Mouse (Mus musculus): Measurements from ENCODE around the gene Clstn3.
"Not testable (repeated sequence)": the region's sequence is repeated elsewhere in the genome, so short reads cannot be mapped to it uniquely, and the experiment has no call there.

The Clstn3 gene

DNA sequence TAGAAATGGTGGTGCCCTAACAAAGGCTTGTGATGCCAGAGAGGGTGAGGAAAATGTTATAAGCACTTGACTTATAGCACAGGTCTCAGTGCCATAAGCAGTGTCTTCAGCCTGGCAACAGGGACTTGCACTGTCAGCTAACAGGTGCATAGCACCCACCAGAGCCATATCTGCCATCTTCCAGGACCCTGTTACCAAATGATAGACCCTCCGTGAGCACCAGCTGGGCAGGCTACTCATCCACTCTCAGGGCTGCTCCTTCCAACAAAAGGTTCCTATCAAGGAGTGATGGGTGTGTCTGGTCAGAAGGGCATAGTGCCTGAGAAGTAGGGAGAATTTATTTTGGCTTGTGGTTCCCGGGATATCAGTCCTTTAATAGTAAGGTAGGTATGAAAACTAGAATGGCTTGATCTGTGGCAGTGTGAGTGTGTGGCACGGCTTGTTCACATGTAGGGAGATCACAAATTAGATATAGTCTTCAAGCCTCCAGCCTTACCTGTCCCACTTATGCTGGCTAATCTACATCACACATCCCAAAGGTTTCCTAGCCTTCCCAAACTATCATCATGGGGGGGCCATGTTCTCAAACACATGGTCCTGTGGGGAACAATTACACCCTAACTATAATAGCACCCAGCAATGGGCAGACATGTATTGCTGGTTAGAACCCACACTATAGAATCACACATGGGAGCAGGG lies 14.4 kb upstream of the Clstn3 start:
- no peak for DNase-seq

DNA sequence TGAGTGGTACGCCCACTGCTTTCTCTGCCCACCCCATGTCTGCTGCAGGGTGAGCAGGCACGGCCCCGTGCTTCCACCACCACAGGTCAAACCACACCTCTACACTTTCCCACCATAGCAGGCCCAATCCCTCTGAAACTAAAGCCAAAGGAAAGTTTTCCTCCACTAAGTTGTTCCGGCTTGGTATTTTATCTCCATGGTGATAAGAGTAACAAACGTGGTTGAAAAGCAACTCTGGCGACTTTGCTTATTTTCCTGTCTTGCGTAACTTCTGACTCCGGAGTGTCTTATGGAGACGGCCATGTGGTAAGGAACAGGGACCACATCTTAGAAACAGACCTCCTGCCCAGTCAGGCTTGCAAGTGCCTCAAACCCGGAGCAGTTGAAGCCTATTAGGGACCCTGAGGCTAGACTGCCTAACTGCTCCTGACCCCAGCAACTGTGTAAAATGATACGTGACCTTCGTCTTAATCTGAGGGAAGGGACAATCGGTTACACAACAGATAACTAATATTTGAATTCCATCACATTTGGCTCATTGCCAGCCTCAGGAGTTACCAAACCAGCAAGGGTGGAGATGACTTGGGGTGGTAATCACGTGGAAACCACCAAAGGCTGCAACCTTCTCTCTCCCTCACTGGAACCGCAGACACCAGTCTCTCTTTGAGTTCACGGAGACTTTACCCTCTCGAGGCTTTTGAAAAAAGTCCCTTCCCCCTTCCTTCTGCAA lies 13.5 kb upstream of the Clstn3 start:
- no peak for DNase-seq

DNA sequence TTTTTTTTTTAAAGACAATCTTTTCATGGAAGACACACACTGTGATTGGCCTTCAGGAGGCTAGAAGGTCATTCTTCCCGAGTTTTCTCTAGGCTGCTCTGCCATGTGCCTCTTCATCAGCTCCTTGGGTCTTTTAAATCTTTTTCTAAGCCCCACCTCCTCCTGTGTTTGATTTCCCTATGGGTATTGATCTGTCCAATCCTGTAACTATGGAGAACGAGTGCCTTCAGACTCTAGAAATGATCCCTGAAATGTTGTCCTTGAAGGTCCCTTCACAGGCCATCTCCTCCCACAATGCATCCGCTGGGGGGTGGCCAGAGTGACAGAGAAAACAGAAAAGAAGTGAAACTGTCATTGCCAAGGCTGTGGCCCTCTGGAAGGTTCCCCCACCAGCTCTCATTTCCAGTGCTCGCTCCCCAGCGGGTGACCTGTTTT lies 12.6 kb upstream of the Clstn3 start:
- DNase-seq = no peak

DNA sequence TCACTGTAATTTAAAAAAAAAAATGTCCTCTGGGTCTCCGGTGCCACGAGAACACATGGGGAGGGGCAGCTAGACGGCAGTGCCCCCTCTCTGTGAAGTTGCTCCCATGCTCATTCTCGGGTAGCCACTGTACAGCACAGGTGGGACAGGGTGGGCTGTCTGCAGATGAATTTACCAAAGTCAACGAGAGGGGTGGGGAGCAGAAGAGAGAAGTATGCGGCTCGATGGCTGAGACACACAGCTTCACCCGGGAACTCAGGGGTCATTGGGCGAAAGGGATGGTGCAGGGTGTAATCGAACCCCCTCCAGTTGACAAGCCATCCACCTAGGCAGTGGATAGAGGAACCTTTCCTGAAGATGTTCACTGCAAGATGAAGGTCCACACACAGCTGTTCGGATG lies 12.2 kb upstream of the Clstn3 start:
- no peak for DNase-seq

DNA sequence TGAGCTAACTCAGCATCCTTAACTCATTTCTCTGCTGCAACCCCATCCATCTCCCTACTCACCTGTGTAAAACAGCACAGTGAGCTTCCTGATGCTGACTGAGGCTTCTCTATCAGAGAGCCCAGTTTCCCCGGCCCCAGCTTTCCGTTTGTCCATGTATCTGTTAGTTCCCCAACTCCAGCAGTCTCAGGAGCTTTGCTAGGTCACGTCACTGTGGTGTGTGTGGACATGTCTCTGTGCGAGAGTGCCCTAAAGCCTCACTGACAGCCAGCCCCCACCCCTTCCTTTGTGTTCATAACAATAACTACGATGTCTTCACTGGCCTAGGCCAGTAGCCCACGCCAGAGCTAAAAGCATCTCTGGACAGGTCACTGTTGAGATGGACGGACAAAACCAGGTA lies 11.6 kb upstream of the Clstn3 start:
- no peak for DNase-seq

DNA sequence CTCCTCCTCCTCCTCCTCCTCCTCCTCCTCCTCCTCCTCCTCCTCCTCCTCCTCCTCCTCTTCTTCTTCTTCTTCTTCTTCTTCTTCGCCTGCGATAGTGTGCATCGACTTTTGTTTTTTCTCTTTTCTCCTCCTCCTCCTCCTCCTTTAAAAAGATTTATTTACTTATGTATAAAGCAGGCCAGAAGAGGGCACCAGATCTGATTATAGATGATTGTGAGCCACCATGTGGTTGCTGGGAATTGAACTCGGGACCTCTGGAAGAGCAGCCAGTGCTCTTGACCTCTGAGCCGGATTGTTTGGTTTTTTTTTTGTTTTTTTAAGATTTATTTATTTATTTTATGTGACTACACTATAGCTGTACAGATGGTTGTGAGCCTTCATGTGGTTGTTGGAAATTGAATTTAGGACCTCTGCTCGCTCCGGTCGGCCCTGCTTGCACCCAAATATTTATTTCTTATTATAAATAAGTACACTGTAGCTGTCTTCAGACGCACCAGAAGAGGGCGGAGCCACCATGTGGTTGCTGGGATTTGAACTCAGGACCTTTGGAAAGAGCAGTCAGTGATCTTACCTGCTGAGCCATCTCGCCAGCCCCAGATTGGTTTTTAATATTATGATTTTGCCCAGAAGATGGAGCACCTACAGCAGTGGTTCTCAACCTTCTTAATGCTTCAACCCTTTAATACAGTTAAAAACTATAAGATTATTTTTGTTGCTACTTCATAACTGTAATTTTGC lies 10.9 kb upstream of the Clstn3 start:
- DNase-seq = not testable (repeated sequence)

DNA sequence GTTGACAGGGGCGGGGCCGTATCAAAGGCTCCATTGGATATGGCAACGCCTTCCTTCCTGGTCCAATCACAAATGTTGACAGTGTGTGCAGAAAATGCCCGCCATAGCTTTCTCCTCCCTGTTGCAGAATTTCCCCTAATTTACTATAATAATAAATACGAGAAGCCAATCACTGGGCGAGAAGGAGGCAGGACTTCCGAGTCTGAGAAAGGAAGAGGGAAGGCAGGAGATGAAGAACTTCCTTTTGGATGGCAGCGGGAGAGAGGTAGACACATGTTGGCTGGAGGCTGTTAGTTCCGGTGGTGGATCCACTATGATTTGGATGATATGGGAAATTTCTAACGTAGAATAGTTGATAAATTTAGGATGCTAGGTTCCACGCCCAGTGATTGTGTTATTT lies 10.0 kb upstream of the Clstn3 start:
- DNase-seq = no peak

DNA sequence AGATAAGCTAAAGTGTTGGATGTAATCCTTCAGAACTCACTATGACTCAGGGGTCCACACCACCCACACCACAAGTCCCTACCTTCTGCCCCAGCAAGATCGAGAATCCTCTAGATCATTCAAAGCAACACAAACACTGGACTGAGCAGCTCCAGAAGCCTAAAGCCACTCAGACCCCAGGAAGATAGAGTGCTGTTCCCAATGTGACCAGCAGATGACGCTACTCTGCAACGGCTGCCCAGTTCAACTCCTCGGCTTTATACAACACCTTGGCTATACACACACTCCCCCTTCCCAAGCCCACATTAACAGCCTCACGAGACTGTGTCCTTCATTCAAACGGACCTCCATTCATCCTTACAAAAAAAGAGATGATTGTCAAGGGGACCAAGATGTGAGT lies 8.2 kb upstream of the Clstn3 start:
- DNase-seq = no peak

DNA sequence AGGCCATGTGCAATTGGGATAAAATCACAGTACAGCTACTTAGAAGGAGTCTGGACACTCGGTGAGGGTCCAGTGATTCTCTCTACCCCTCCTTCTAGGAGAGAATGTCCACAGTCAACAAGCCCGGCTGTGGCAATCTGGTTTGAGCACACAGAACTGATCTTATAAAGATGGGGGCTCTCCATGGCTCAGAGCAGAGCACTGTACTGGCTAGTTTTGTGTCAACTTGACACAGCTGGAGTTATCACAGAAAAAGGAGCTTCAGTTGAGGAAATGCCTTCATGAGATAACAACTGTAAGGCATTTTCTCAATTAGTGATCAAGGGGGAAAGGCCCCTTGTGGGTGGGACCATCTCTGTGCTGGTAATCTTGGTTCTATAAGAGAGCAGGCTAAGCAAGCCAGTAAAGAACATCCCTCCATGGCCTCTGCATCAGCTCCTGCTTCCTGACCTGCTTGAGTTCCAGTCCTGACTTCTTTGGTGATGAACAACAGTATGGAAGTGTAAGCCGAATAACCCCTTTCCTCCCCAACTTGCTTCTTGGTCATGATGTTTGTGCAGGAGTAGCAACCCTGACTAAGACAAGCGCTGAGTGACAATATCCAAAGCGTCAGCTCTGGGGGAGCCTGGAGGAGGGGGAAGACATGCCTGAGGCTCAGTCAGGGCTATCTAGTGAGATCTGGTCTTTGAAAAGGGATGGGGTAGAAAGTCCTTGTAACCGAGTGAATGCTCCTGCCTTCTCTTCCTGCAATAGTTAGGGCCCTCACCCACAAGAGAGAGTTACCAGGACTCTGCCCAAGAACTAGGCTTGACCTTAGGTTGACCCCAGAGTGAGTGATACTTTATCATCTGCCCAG lies 7.4 kb upstream of the Clstn3 start:
- not testable (repeated sequence) for DNase-seq

DNA sequence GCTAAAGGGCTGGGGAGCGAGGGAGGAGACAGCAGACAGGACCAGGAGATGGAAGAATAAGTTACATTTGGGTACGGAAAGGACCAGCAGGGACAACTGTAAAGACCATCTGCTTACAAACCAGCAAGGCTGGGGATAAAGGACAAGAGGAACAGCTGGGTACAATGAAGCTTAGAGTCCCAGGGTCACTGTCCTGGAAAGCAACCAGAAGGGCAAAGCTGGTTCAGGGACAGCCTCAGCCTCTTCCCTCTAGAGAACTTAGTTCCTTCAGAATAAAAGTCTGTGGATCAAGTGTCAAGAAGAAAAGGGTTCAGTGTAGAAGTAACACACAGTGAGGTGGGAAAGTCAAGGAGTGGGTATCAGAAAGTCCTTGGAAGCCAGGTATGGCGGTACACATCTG lies 6.5 kb upstream of the Clstn3 start:
- no peak for DNase-seq

DNA sequence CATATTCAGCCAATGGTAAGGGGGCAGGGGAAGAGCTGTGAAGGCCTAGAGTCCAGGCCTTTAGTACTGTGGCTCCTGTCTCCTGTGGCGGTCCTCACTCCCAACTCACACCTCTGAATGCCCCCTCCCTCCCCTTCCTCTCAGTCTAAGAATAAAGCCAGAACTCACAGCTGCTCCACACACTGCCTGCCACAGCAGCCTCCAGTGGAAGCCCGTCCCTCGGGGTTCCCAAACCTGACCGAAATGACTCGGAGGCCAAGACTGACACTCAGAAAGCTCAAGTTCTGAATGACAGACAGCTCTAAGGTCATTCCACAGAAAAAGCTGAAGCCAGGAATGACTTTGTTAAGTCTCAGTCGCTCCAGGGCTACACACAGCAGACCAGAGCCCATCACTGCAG lies 1.1 kb upstream of the Clstn3 start:
- DNase-seq = peak; percentile 18

DNA sequence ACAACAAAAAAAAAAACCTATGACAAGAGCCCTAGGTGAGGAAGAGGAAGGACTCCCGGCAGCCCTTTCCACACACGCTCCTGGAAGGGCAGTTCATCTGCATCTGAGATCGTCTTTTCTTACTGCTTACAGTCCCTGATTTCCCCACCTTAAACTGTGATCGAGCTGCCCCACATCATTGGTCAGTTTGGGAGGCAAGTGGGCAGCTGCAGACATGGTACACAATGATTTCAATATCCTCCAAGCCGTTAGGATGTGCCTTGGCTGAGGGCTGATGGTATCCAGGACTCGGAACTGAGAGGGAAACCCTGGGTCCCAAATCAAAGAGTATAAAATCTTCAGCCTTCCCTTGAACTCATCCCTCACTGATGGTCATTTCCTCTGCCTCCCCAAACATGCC lies 705 bp upstream of the Clstn3 start:
- DNase-seq = no peak

DNA sequence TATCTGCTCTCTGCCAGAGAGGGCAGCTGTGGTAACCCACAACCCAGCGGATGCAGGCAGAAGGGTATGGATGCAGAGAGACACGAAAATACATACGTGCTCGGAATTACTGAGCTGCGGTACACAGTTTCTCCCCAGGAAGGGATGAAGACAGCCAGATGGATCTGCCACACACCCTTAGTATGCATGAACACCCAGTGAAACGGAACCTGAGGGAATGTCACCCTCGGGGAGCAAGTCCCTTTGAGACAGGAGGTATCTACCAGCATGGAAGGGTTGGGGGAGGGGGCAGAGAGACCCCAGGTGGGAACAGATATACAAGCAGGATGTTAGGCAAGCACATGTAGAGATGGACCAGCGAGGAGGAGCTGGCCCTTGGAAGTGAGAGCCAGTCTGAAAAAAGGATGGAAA lies 708 bp downstream of the Clstn3 start:
- peak; percentile 58 for DNase-seq

DNA sequence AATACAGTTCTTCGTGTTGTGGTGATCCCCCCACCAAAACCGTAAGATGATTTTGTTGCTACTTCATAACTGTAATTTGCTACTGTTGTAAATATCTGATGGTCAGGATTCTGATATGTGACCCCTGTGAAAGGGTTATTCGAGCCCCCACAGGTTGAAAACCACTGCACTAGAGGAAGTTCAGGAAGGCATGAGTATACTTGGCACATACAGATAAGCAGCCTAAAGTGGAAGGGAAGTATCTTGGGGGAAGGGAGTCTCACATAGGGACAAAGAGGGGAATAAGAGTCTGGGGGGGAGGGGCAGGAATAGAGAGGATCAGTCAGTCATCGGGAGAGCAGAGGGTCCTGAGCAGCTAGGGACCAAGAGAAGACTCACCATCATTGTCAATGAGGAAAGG lies 5.2 kb downstream of the Clstn3 start:
- DNase-seq = no peak

DNA sequence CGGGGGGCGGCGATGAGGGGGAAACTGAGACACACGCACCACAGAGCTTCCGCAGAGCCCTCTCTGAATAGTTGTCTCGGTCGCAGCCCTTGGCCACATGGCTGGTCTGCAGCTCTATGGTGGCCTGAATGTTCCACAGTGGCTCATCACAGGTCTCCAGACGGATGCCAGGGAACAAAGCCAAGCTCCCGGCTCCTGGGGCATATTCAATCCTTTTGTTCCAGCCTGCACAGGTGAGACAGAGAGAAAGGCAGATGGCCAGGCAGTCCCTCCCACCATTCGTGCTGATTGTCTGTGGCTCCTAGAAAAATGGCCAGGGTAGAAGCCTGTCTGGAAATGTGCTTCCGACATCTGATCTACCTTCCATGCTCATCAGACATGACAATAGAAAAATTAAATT lies 6.1 kb downstream of the Clstn3 start:
- no peak for DNase-seq

DNA sequence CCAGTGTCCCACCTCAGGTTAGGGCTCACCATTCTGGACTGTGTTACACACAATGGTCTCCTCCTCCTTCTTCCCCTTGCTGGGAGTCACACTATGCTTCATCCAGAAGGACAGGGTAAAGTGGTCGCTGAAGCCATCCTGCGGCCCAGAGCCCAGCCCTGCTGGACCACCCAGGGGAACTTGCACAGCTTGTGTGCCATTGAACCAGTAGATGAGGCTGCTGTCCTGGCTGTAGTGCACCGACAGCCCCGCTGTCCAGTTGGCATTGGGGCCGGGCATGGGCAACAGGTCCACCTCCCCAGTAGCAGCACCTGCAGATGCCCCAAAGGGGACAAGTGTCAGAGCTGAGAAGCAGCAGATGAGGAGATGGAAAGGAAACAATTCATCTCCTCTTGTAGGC lies 6.8 kb downstream of the Clstn3 start:
- DNase-seq = no peak

DNA sequence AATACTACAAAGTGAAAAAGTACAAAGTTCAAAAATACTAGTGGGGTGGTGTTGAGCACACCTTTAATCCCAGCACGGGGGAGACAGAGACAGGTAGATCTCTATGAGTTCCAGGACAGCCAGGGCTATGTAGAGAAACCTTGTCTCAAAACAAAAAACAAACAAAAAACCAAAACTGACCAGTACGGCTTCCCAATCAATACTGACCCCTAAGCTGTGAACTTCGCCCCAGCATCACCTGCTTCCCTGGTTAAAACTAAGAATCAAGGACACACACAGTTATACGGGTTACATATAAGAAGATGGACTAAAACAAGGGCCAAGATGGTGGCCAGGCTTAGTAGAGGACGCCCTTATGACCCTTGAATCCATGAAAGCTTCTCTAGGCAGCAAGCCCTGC lies 8.4 kb downstream of the Clstn3 start:
- no peak for DNase-seq

DNA sequence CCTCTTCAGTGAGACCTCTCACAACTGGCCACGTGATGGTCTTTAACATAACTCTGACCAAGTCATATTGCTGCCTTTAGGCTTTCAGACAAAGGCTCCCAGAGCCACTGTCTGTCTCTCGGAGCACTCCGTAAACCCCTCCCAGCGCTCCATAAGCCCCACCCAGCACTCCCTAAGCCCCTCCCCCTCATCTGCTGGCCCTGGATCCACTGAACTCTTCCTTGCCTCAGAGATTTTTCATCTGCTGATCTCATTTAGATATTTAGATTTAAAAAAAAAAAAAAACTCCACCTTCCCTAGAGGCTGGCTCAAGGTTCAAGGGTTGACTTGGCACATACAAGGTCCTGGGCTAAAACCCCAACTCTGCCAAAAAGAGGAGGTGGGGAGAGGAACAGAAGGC lies 10.8 kb downstream of the Clstn3 start:
- DNase-seq = peak; percentile 25

DNA sequence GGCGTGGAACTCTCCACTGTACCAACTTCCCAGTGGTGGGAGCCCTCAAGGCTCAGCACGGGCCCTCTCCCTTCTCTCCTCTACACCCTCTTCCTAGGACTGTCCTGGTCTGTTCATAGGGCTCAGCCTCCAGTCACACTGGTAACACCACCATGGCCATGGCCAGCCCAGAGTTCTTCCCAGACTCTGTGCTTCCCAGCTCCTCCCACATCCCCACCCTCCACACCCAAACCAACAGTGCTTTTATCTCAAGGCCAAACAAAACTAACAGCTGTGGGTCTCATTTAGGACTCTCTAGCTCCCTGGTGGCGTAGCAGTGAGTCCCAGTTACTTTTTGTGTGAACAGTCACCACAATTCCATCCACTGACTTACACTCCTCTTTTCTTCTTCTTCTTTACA lies 12.6 kb downstream of the Clstn3 start:
- DNase-seq = no peak

DNA sequence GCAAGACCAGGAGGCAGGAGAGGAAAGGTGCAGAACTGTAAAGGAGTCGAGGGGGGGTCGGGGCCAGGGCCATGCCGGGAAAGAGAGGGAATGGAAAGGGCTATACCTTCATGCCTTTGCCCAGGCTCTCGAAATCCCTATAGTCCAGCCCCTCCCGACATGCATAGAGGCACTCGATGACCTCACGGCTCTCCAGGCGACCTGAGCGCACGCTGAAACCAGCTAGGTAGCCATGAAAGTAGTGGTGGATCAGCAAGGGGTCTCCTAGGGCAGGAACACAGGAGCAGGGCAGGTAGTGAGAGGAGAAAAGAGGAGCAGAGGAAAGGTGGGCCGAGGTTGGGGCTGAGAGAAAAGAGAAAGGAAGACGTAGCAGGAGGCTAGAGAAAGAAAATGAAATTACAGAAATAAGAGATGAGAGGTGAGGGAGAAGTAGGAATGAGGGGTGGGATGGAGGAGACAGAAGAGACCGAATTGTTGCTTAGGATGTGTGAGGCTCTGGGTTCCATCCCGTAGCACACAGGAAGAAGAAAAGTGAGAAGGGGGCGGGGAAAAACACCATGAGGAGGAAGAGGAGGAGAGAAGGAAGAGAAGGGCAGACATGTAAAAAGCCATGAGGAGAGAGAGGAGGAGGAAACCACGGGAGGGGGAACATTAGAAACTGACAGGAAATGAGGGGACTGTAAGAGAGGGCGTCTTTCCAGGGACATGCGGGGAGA lies 14.8 kb downstream of the Clstn3 start:
- DNase-seq = no peak

DNA sequence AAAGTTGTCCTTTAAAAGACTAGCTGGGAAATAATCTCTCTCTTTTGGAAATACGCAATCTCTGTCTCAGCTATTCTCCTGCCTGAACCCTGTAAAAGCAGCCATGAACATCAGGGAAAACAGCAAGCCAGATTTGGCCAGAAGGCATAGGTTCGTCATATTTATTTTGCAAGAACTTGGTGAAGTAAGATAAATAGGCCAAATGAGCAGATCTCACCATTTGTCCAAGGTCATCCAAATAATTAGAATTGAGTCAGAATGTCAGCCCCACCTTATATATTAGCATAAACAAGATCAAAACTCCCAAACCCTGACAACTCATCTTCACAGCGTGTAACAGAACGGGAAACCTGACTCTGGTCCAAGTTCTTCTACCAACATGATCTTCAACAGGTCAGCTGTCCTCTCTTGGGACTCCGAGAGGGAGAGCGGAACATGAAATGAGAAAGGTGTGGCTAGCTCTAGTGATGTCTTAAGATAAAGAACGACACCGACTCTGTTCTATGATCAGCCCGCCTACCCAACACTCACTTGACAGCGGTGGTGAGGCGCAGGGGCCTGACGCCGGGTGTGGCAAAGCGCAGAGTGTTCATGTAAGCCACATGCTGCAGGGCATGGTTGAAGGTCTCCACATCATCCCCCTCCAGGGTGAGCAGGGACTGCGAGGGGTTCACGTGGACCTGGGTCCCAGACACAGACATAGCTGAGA lies 15.5 kb downstream of the Clstn3 start:
- DNase-seq = no peak
